Mouse (Mus musculus) liver, embryonic 16.5 days (tissue): Measurements from ENCODE around the gene Siglece. TPM values are rescaled to one million over a fixed set of nuclear protein-coding genes. Genes with fewer than 3 reads are reported as not detected.
"Not testable (repeated sequence)": the region's sequence is repeated elsewhere in the genome, so short reads cannot be mapped to it uniquely, and the experiment has no call there.

Source experiments
- ATAC-seq: fragments of 200-750 bp; cut with Nextera tagmentation; 2 replicates; pipeline ENCODE4 v1.8.0; 2017; ENCODE audit warnings: low read depth, mild to moderate bottlenecking, moderate number of reproducible peaks, moderate library complexity
- H3K27ac ChIP-seq: fragments of 300-500 bp; sonication (generic); 2 replicates; pipeline ENCODE4 v1.5.1; 2014; ENCODE audit warnings: mild to moderate bottlenecking, low read length
- H3K27me3 ChIP-seq: fragments of 300-500 bp; sonication (generic); 2 replicates; pipeline ENCODE4 v1.6.1; 2014; ENCODE audit warnings: low read depth, low read length, mixed read lengths; ENCODE audit not compliant: control insufficient read depth, insufficient read depth
- H3K36me3 ChIP-seq: fragments of 300-500 bp; sonication (generic); 2 replicates; pipeline ENCODE4 v1.6.1; 2014; ENCODE audit warnings: mild to moderate bottlenecking; ENCODE audit not compliant: control insufficient read depth, insufficient read depth
- H3K4me1 ChIP-seq: fragments of 300-500 bp; sonication (generic); 2 replicates; pipeline ENCODE4 v1.6.1; 2014; ENCODE audit warnings: low read depth, low read length, mixed read lengths; ENCODE audit not compliant: control insufficient read depth
- H3K4me2 ChIP-seq: fragments of 300-500 bp; sonication (generic); 2 replicates; pipeline ENCODE4 v1.6.1; 2014; ENCODE audit warnings: low read depth, low read length, mixed read lengths
- H3K4me3 ChIP-seq: fragments of 300-500 bp; sonication (generic); 2 replicates; pipeline ENCODE4 v1.5.1; 2014; ENCODE audit warnings: low read depth, mild to moderate bottlenecking, low read length
- H3K9ac ChIP-seq: fragments of 300-500 bp; sonication (generic); 2 replicates; pipeline ENCODE4 v1.6.1; 2014; ENCODE audit warnings: low read depth, low read length
- H3K9me3 ChIP-seq: fragments of 300-500 bp; sonication (generic); replicated peaks from 2 replicates; pipeline ENCODE4 v1.6.1; 2016; ENCODE audit warnings: low read length; ENCODE audit not compliant: control insufficient read depth
- WGBS: fragments of 180-500 bp; shearing (Covaris S2); extraction: QIAGEN DNeasy Blood & Tissue Kit; methylation state at CpG from one replicate; pipeline ENCODE4 v1.1.7; 2014; ENCODE audit not compliant: insufficient replicate concordance; 5-methylcytosine and 5-hydroxymethylcytosine counted together
- polyA plus RNA-seq: library from polyadenylated mRNA; unstranded; fragments of >200 nt; fragmentation: Nextera tagmentation; extraction: Ambion mirVana; gene quantifications from 2 replicates; pipeline ENCODE4 v1.2.1, GENCODE M21; 2015

Siglece gene
- 4.0 and 5.0 TPM in 2 replicates for polyA plus RNA-seq

DNA sequence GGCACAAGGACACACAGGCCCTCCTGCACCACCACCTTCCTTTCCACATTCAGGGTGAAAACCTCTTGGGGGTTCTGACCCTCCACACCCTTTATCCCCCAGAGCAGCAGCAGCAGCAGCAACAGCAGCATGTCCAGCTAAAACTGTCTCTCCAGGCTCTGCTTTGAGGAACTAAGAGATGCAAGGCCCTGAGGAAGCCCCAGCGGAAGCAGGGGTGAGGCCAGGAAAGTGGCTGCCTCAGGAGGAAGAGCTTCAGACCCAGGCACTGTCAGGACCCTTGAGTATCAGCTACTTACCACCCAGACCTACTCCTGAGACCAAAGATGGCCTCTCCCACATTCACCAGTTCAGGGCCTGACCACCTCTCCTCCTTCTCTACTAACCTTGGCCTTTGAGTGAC is at the start of gene Siglece:
Gene Siglece (minus strand): TSS at position 160 of the 400 bp plus-strand sequence.
- peak within 1 kb of the TSS; percentile 16; the same call in 1 of the 2 replicates for H3K4me2 ChIP-seq

DNA sequence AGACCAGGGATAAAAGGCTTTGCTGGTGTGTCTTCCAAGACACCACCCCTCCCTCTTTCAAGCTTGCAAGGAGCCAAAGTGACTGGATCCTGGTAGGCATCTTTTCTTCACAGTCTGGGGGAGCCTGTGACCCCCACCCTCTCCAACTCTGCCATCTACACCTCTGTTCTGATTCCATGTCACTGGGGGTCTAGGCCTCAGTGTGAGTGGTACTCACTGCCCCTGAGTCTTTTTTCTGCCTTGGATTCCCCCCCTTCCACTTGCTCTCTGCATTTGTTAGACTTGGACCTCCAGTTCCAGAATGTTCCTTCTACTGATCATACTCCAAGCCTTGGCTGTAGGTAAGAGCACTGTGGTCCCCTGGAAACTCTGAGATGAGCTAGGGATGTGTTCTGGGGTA is 30.2 kb upstream of the Siglece start, which contains the start of gene Klk14:
Gene Klk14 (plus strand): TSS at position 301 of the 400 bp plus-strand sequence.
- no peaks in the 10 kb centered on the region for H3K36me3 ChIP-seq
- no peaks in the 10 kb centered on the region for H3K9me3 ChIP-seq
- H3K9ac ChIP-seq = no peak within 1 kb of the TSS
- no peak within 1 kb of the TSS for H3K4me2 ChIP-seq
- H3K27ac ChIP-seq = no peak within 1 kb of the TSS
- ATAC-seq = no peak
- H3K4me1 ChIP-seq = no peaks in the 10 kb centered on the region
- H3K4me3 ChIP-seq = no peak within 1 kb of the TSS
- H3K27me3 ChIP-seq = no peaks in the 10 kb centered on the region

More for the DNA sequence above, at the start of gene Siglece:
- no peak for ATAC-seq
- 17% methylated on average over 1 of the region's 1 CpGs for WGBS
- Histone ChIP-seq H3K36me3 (no peaks in the 10 kb centered on the region), H3K27ac (peak within 1 kb of the TSS; percentile 14; the same call in 1 of the 2 replicates), H3K9me3 (no peaks in the 10 kb centered on the region), H3K4me1 (no peaks in the 10 kb centered on the region), H3K9ac (no peak within 1 kb of the TSS), H3K4me3 (peak within 1 kb of the TSS; percentile 31), H3K27me3 (no peaks in the 10 kb centered on the region)

DNA sequence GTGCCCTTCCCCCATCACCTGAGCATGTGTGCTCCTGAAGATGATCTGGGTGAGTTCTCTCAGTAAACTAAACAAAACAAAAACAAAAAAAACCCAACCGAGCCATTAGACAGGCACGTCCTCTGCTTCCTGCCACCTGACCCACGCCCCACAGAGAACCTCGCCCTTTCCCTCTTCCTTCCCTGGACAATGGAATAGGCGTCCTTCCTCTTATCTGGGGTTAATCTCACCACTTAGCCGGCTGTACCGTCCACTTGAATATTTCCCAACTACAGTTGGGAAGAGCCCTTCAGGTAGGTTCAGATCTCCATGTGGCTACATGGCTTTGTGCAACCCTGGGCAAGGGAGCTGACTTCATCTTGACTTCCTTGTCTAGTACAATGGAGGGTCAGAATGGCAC is 25.1 kb upstream of the Siglece start:
- no peaks in the 10 kb centered on the region for H3K27me3 ChIP-seq
- no peaks in the 10 kb centered on the region for H3K4me1 ChIP-seq
- no peaks in the 10 kb centered on the region for H3K9me3 ChIP-seq
- H3K36me3 ChIP-seq = no peaks in the 10 kb centered on the region
- no peak overlapping the region for H3K27ac ChIP-seq
- no peak overlapping the region for H3K4me3 ChIP-seq
- no peak for ATAC-seq
- whole genome bisulfite sequencing = 20% methylated on average over 7 of the region's 7 CpGs
- H3K9ac ChIP-seq = no peak overlapping the region
- no peak overlapping the region for H3K4me2 ChIP-seq

DNA sequence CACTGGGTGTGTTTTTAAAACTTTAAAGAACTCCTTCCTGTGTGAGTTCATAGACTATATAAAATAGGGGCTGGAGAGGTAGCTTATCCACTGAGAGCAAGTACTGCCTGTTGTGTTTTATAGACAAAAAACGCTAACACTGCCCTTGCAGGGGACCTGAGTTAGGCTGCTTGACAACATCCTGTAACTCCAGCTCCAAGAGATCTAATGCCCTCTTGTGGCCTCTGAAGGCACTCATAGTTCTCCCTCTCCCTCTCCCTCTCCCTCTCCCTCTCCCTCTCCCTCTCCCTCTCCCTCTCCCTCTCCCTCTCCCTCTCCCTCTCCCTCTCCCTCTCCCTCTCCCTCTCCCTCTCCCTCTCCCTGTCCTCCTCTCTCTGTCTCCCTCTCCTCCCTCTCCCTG is 22.6 kb upstream of the Siglece start:
- not testable (repeated sequence) for H3K9me3 ChIP-seq, ATAC-seq, H3K9ac ChIP-seq, H3K4me2 ChIP-seq, H3K4me3 ChIP-seq, H3K4me1 ChIP-seq, H3K27me3 ChIP-seq, H3K36me3 ChIP-seq, H3K27ac ChIP-seq
- WGBS = 21% methylated on average over 1 of the region's 1 CpGs

DNA sequence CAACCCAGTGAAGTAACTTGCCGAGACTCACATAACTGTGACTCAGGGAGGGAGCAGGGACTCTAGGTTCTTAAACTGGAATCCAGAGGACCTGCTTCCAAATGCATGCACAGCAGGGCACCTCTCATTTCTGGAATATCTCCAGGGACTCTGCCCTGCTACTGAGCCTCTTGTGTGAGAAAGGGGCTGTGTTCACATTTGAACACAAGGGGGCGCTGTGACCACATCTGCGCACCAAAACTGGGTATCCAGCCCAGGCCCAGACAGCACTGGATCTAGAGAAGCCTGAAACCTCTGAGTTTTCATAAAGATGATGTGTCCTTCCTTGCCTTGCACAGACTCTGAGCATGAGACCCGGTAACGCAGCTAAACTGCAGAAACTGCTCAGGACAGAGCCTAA is 21.0 kb upstream of the Siglece start:
- Histone ChIP-seq H3K4me1 (no peaks in the 10 kb centered on the region), H3K27ac (no peak overlapping the region), H3K27me3 (no peaks in the 10 kb centered on the region), H3K4me3 (no peak overlapping the region), H3K36me3 (peaks cover 15% of the 10 kb centered on the region; the same call in 1 of the 2 replicates), H3K9me3 (no peaks in the 10 kb centered on the region), H3K4me2 (no peak overlapping the region), H3K9ac (no peak overlapping the region)
- no peak for ATAC-seq
- WGBS = 18% methylated on average over 5 of the region's 5 CpGs

DNA sequence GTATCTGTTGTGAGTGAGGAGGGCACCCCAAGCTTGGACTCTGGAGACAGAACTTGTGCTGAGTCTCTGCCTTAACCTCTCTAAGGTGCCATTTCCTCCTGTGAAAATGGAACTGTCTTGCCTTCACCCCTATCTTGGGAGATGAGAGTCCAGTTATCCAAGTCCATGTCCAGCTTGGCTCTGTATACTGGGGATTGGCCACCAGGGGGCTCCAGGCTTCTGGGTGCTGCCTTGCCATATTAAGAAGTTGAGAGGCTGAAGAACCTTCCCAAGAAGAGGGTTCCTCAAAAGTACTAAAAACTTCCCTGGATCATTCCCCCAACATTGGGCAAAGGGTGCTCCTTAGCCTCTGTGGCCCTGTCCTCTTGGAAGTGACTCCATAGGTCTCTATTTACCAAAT is 18.6 kb upstream of the Siglece start:
- no peak for ATAC-seq
- Histone ChIP-seq H3K36me3 (peaks cover 17% of the 10 kb centered on the region), H3K4me1 (no peaks in the 10 kb centered on the region), H3K4me2 (no peak overlapping the region), H3K9me3 (no peaks in the 10 kb centered on the region), H3K9ac (no peak overlapping the region), H3K4me3 (no peak overlapping the region), H3K27me3 (no peaks in the 10 kb centered on the region), H3K27ac (no peak overlapping the region)

DNA sequence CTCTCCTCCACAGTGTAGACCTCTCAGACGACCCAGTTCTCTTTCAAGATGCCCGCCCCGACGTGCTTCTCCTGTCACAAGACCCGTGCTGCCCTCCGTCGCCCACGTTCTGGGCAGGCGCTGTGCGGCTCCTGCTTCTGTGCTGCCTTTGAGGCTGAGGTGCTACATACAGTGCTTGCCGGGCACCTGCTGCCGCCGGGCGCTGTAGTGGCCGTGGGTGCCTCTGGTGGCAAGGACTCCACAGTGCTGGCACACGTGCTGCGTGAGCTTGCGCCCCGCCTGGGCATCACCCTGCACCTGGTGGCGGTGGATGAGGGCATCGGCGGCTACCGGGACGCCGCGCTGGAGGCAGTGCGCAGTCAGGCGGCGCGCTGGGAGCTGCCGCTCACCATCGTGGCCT is 15.1 kb upstream of the Siglece start:
- WGBS = 88% methylated on average over 32 of the region's 32 CpGs
- H3K4me1 ChIP-seq = peaks cover 7% of the 10 kb centered on the region

DNA sequence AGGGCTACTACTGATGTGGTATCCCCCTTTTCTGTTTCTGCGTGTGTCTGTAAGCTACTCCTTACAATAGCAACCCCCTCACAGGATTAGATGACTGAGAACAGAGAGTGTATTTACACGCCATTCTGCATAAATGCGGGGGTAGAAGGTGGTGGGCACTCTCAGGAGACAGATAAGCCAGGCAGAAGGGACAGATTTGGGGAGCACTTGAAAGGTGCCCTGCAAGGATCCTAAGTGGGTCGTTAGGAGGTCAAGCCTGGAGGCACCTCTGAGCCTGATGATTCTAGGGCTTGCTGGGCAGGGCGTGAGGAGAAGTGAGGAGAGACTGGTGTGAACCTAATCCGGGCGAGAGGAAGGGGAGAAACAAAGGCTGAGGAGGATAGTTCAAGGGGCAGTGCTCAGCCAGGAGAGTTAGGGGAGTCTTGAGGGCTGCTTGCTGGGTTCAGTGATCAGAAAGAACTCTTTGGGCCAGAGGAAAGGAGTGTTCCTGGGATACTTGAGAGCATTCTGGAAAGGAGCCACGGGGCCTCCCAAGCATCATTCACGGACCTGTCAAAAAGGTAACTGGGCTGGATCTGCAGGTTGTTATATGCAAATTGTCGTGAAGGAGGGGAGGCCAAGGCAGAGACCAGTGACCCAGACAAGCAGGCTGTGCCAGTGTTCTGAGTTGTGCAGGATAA is 12.8 kb upstream of the Siglece start:
- H3K4me3 ChIP-seq = peak overlapping the region; percentile 76
- H3K9me3 ChIP-seq = no peaks in the 10 kb centered on the region
- peaks cover 7% of the 10 kb centered on the region for H3K4me1 ChIP-seq
- ATAC-seq = no peak
- no peaks in the 10 kb centered on the region for H3K27me3 ChIP-seq
- peak overlapping the region; percentile 70 for H3K4me2 ChIP-seq
- peak overlapping the region; percentile 72 for H3K9ac ChIP-seq
- H3K36me3 ChIP-seq = peaks cover 16% of the 10 kb centered on the region
- WGBS = 16% methylated on average over 10 of the region's 10 CpGs
- H3K27ac ChIP-seq = no peak overlapping the region

More for the DNA sequence above, 15.1 kb upstream of the Siglece start:
- Histone ChIP-seq H3K36me3 (peaks cover 17% of the 10 kb centered on the region), H3K27me3 (no peaks in the 10 kb centered on the region), H3K9me3 (no peaks in the 10 kb centered on the region), H3K4me2 (no peak overlapping the region), H3K4me3 (no peak overlapping the region), H3K9ac (no peak overlapping the region), H3K27ac (no peak overlapping the region)
- no peak for ATAC-seq

DNA sequence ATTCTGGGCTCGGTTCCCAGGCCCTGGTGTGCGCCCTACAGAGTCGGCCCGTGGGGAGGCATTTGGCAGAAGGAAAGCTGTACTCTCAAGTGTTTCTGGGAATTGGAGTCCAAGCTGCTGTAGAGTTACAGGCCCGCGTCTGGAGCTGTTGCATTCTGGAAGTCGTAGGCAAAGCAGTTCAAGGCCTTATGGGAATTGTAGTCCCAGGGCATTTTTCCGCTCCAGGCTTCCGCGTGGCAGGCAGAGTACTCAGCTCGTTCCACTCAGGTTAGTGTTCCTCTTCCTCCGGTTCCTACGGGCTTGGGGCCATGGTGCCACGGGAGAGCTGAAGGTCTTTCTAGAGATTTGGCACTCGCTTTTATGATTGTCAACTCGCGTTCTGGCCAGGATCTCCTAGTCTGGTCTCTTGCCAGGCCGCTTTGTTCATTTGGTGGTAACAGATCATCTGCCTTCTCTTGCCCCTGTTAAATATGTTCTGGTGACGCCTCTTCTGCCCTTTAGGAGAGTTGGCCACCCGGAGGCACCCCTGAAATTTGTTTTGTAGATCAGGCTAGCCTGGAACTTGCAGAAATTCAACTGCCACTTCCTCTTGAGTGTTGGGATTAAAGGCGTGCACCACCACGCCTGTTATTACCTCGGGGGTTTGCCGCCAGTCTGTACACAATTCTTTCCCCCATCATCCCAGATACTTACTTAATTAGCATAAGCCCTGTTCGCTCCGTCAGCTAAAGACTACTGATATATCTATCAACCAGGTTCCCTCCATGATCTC is 12.0 kb upstream of the Siglece start, which contains the start of gene Ctu1:
Gene Ctu1 (plus strand): TSS at position 208 of the 772 bp plus-strand sequence.
- Histone ChIP-seq H3K4me3 (peak within 1 kb of the TSS; percentile 76), H3K4me2 (peak within 1 kb of the TSS; percentile 70), H3K27ac (peak within 1 kb of the TSS; percentile 22; the same call in 1 of the 2 replicates), H3K27me3 (no peaks in the 10 kb centered on the region), H3K4me1 (peaks cover 7% of the 10 kb centered on the region), H3K9me3 (no peaks in the 10 kb centered on the region), H3K9ac (peak within 1 kb of the TSS; percentile 72), H3K36me3 (peaks cover 8% of the 10 kb centered on the region)
- peak; percentile 95 for ATAC-seq
- WGBS = 0% methylated on average over 26 of the region's 26 CpGs
